9 mouse cellular contexts compared by ENCODE assay signal in the genomic region with DNA sequence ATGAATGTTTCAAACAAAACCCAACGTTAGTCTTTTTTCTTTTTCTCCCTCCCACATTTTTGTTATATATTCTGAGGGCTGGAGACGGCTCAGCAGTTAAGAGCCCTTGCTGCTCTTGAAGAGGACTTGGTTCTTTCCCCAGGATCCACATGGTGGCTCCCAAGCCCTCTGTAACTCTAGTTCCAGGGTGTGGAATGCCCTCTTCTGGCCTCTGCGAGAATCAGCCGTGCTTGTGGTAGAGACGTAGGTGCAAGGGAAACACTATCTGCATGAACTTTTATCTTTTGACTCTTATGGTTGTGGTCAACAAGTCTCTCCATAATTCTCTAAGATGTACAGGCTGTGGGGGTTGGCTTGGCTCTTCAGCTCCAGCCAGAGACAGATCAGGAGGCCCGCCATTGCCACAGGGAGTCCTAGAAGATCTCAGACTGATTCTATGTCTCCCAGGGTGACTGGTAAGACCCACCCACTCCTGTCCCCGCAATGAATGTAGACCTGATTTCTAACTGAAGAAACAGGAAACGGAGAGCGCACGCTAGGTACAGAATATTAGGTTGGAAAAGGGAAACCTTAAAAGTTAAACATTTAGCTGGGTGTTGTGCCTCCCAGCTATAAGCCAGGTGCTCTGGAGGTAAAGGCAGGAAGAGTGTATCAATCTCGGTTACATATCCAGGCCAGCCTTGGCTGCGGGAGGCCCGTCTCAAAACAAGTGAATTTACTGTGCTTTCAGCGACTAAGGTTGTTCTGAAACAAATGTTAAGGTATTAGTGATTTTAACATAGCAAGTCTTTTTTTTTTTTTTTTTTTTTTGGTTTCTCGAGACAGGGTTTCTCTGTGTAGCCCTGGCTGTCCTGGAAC. TPM values are rescaled to one million over a fixed set of nuclear protein-coding genes. Genes with fewer than 3 reads are reported as not detected.
DNase-seq lines count a peak whose midpoint lies in the region; ATAC-seq and TF ChIP-seq lines count a peak whose summit lies in the region.
"Had no signal": no experiment of that assay in that cellular context is flagged by ENCODE, and none has a peak within 500 bp of the region (broad histone marks: within the 10 kb centered on the region; RNA-seq: fewer than 3 reads in every experiment).

No protein-coding gene starts in this region.

- peak; percentile 68 for TF ChIP-seq CTCF in cortical plate, adult 2 months (IDR thresholded peaks at IDR 0.05; ENCODE audit: extremely low read depth, insufficient read depth, low read length)
- TF ChIP-seq CTCF in liver, postnatal 0 days (IDR thresholded peaks at IDR 0.05; ENCODE audit: low read depth) = peak; percentile 88
- peak; percentile 81; the same call in 1 of the 2 replicates for TF ChIP-seq CTCF in small intestine, adult 2 months (IDR thresholded peaks at IDR 0.05; ENCODE audit: extremely low read depth, insufficient read length, insufficient replicate concordance, low read depth, low read length)

- no peak for TF ChIP-seq POLR2A in cortical plate, adult 2 months (IDR thresholded peaks at IDR 0.05; ENCODE audit: extremely low read depth, insufficient read depth, low read length)
- TF ChIP-seq POLR2A in small intestine, adult 2 months (IDR thresholded peaks at IDR 0.05; ENCODE audit: low read depth, low read length) = no peak

- no peaks in the 10 kb centered on the region for H3K27me3 ChIP-seq in limb, embryonic 11.5 days (ENCODE audit: control insufficient read depth, insufficient read depth, low read length)
- no peaks in the 10 kb centered on the region for H3K27me3 ChIP-seq in limb, embryonic 10.5 days (ENCODE audit: low read depth, poor library complexity, severe bottlenecking)
- no peaks in the 10 kb centered on the region for H3K27me3 ChIP-seq in liver, postnatal 0 days (ENCODE audit: insufficient read depth, low read length)
- no peaks in the 10 kb centered on the region for H3K27me3 ChIP-seq in small intestine, adult 2 months (ENCODE audit: control insufficient read depth, insufficient read depth, low read length)
- no peaks in the 10 kb centered on the region for H3K27me3 ChIP-seq in hindbrain, embryonic 12.5 days
- H3K27me3 ChIP-seq: neural tube, embryonic 12.5 days had no signal

- ATAC-seq in limb, embryonic 11.5 days (ENCODE audit: insufficient number of reproducible peaks, low FRiP score, low TSS enrichment, low read depth) = no peak
- peak; percentile 80 for ATAC-seq in inflammation-experienced regulatory T-cells, adult 6 months
- ATAC-seq in liver, postnatal 0 days = peak; percentile 53
- no peak for ATAC-seq in hindbrain, embryonic 12.5 days (ENCODE audit: low FRiP score)

- H3K4me2 ChIP-seq in limb, embryonic 11.5 days (ENCODE audit: low read depth, severe bottlenecking) = no peak overlapping the region
- peak overlapping the region; percentile 31 for H3K4me2 ChIP-seq in liver, postnatal 0 days (ENCODE audit: low read depth, low read length)
- H3K4me2 ChIP-seq in hindbrain, embryonic 12.5 days (replicated peaks) = no peak overlapping the region
- H3K4me2 ChIP-seq: neural tube, embryonic 12.5 days had no signal

- H3K4me3 ChIP-seq in limb, embryonic 11.5 days (ENCODE audit: low read depth, low read length) = no peak overlapping the region
- H3K4me3 ChIP-seq in limb, embryonic 10.5 days = no peak overlapping the region
- no peak overlapping the region for H3K4me3 ChIP-seq in cortical plate, adult 2 months (ENCODE audit: insufficient read depth, low read length)
- H3K4me3 ChIP-seq in liver, postnatal 0 days (ENCODE audit: low read depth, low read length) = no peak overlapping the region
- no peak overlapping the region for H3K4me3 ChIP-seq in small intestine, adult 2 months (ENCODE audit: low read depth, low read length)
- no peak overlapping the region for H3K4me3 ChIP-seq in hindbrain, embryonic 12.5 days
- H3K4me3 ChIP-seq: neural tube, embryonic 12.5 days had no signal

- no peaks in the 10 kb centered on the region; the same call in 1 of the 2 replicates for H3K36me3 ChIP-seq in limb, embryonic 11.5 days (ENCODE audit: control insufficient read depth, insufficient read depth, low read length)
- H3K36me3 ChIP-seq in limb, embryonic 10.5 days = peaks cover 13% of the 10 kb centered on the region
- no peaks in the 10 kb centered on the region for H3K36me3 ChIP-seq in liver, postnatal 0 days (replicated peaks; ENCODE audit: insufficient read depth, low read length)
- no peaks in the 10 kb centered on the region for H3K36me3 ChIP-seq in small intestine, adult 2 months (ENCODE audit: control insufficient read depth, insufficient read depth, low read length)
- H3K36me3 ChIP-seq in hindbrain, embryonic 12.5 days = peaks cover 9% of the 10 kb centered on the region

- no peak for TF ChIP-seq EP300 in liver, postnatal 0 days (IDR thresholded peaks at IDR 0.05; ENCODE audit: low read depth)

- H3K4me1 ChIP-seq in limb, embryonic 11.5 days (ENCODE audit: control insufficient read depth, insufficient read depth, low read length) = no peaks in the 10 kb centered on the region
- H3K4me1 ChIP-seq in limb, embryonic 10.5 days = no peaks in the 10 kb centered on the region
- no peaks in the 10 kb centered on the region for H3K4me1 ChIP-seq in cortical plate, adult 2 months (ENCODE audit: control insufficient read depth, insufficient read depth, low read length)
- H3K4me1 ChIP-seq in liver, postnatal 0 days (ENCODE audit: insufficient read depth) = peaks cover 18% of the 10 kb centered on the region
- peaks cover 5% of the 10 kb centered on the region; the same call in 1 of the 2 replicates for H3K4me1 ChIP-seq in small intestine, adult 2 months (ENCODE audit: control insufficient read depth, insufficient read depth, insufficient read length, low read length)
- no peaks in the 10 kb centered on the region for H3K4me1 ChIP-seq in hindbrain, embryonic 12.5 days
- H3K4me1 ChIP-seq: neural tube, embryonic 12.5 days had no signal

- no peak overlapping the region for H3K27ac ChIP-seq in limb, embryonic 11.5 days (replicated peaks; ENCODE audit: low read depth, low read length)
- H3K27ac ChIP-seq in limb, embryonic 10.5 days = no peak overlapping the region
- H3K27ac ChIP-seq in cortical plate, adult 2 months (ENCODE audit: insufficient read depth, low read length) = no peak overlapping the region
- no peak overlapping the region for H3K27ac ChIP-seq in liver, postnatal 0 days (ENCODE audit: low read depth)
- no peak overlapping the region for H3K27ac ChIP-seq in small intestine, adult 2 months (ENCODE audit: insufficient read depth, low read depth, low read length)
- H3K27ac ChIP-seq in hindbrain, embryonic 12.5 days = no peak overlapping the region
- H3K27ac ChIP-seq: neural tube, embryonic 12.5 days had no signal

- peak; percentile 34 for DNase-seq in limb, embryonic 11.5 days (ENCODE audit: low spot score)
- no peak for DNase-seq in limb, embryonic 10.5 days (ENCODE audit: low spot score)
- DNase-seq in Muller cell, postnatal 12 days (ENCODE audit: inconsistent ontology term) = peak; percentile 59
- DNase-seq in liver, postnatal 0 days = peak; percentile 67

- H3K9me3 ChIP-seq in limb, embryonic 11.5 days (ENCODE audit: control insufficient read depth, low read length) = no peaks in the 10 kb centered on the region
- H3K9me3 ChIP-seq in limb, embryonic 10.5 days (replicated peaks) = no peaks in the 10 kb centered on the region
- no peaks in the 10 kb centered on the region for H3K9me3 ChIP-seq in liver, postnatal 0 days (ENCODE audit: low read length)
- H3K9me3 ChIP-seq in hindbrain, embryonic 12.5 days (replicated peaks) = no peaks in the 10 kb centered on the region
- H3K9me3 ChIP-seq: neural tube, embryonic 12.5 days had no signal

- no peak overlapping the region for H3K9ac ChIP-seq in limb, embryonic 11.5 days (ENCODE audit: low read length)
- H3K9ac ChIP-seq in liver, postnatal 0 days (replicated peaks) = no peak overlapping the region
- H3K9ac ChIP-seq in hindbrain, embryonic 12.5 days = no peak overlapping the region
- H3K9ac ChIP-seq: neural tube, embryonic 12.5 days had no signal

- WGBS in limb, embryonic 11.5 days = 60% methylated on average over 14 of the region's 15 CpGs
- WGBS in limb, embryonic 10.5 days = 59% methylated on average over 15 of the region's 15 CpGs
- 37% methylated on average over 14 of the region's 15 CpGs for WGBS in liver, postnatal 0 days (ENCODE audit: insufficient replicate concordance)
- 33% methylated on average over 15 of the region's 15 CpGs for WGBS in small intestine, adult 2 months
- WGBS in hindbrain, embryonic 12.5 days = 59% methylated on average over 15 of the region's 15 CpGs

RNA-seq across cellular contexts. Expression of gene Slc35e3, which starts 14.7 kb away (rescaled TPM):
- 19.8 and 20.3 TPM in 2 replicates for polyA plus RNA-seq in limb, embryonic 11.5 days (2014; fragmentation: Nextera tagmentation; extraction: Ambion mirVana)
- polyA plus RNA-seq in limb, embryonic 10.5 days (2016; fragmentation: Nextera tagmentation; extraction: Ambion mirVana) = 16.4 and 22.1 TPM in 2 replicates
- 20.0 and 21.0 TPM in 2 replicates for polyA plus RNA-seq in cortical plate, adult 2 months (2012; rRNA removed)
- polyA plus RNA-seq in inflammation-experienced regulatory T-cells, adult 6 months (2017; shearing (Covaris generic)) = 1 to 10 TPM; 1.8 to 3.5 (median 2.8) TPM
- 2.8 and 3.7 TPM in 2 replicates for polyA plus RNA-seq in liver, postnatal 0 days (2015; fragmentation: Nextera tagmentation; extraction: Ambion mirVana)
- 6.2 and 7.4 TPM in 2 replicates for polyA plus RNA-seq in small intestine, adult 2 months (2012; rRNA removed)
- 40.2 and 46.0 TPM in 2 replicates for polyA plus RNA-seq in hindbrain, embryonic 12.5 days (2016; fragmentation: Nextera tagmentation; extraction: Ambion mirVana)

RNA-seq across cellular contexts. Expression of gene Mdm2, which starts 20.9 kb away (rescaled TPM):
- polyA plus RNA-seq in limb, embryonic 11.5 days (2014; fragmentation: Nextera tagmentation; extraction: Ambion mirVana) = 63.1 and 66.3 TPM in 2 replicates
- 56.3 and 62.4 TPM in 2 replicates for polyA plus RNA-seq in limb, embryonic 10.5 days (2016; fragmentation: Nextera tagmentation; extraction: Ambion mirVana)
- 61.6 and 65.1 TPM in 2 replicates for polyA plus RNA-seq in cortical plate, adult 2 months (2012; rRNA removed)
- polyA plus RNA-seq in inflammation-experienced regulatory T-cells, adult 6 months (2017; shearing (Covaris generic)) = 10 to 100 TPM; 42.1 to 88.6 (median 50.8) TPM
- polyA plus RNA-seq in liver, postnatal 0 days (2015; fragmentation: Nextera tagmentation; extraction: Ambion mirVana) = 10.5 and 11.3 TPM in 2 replicates
- polyA plus RNA-seq in small intestine, adult 2 months (2012; rRNA removed) = 16.2 and 39.2 TPM in 2 replicates
- 69.2 and 77.3 TPM in 2 replicates for polyA plus RNA-seq in hindbrain, embryonic 12.5 days (2016; fragmentation: Nextera tagmentation; extraction: Ambion mirVana)

Comparison
In these comparisons a context has a peak if more than half of its experiments do, and no peak if none do; other contexts are left out.
1. ATAC-seq: peak in inflammation-experienced regulatory T-cells, adult 6 months (single experiment) and liver, postnatal 0 days (single experiment); none in limb, embryonic 11.5 days (single experiment) and hindbrain, embryonic 12.5 days (single experiment).
2. Peak in every context shown above with its lines, with median percentiles within 50 percentile points of each other: CTCF ChIP-seq.